Mouse (Mus musculus): ENCODE results near the gene Pole3.

The Pole3 gene

DNA sequence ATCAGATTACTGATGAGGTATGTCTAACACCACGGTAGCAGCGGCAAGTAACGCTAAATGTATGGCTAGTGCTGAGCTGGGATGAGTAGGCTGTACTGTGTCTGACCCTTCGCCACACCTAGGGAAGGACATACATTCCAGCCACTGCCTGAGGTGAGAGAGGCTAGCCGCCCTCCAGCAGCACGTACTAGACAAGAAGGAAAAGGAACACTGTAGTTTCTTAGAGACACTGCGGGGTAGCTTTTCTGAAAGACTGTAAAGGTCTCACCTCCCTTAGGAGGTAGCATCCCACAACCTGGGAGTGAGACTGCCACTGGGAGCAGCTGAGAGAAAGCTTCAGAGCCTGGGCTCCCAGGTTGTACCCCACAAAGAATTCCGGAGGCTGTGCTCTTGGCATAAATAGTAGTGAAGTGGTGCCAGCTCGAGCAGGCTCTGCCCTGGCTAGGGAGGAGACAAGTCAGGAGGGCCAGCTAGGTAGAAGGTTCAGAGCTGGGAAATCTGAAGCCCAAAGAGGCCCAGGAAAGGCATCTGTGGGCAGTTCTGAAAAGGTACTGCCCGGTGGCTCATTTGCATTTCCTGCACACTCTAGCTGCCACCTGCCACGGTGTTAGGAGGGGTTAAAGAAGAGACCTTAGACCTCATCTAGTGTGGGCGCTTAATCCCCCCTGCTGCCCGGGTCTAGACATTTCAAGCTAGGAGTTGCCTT, 6.3 kb downstream of the Pole3 start:
- DNase-seq (ENCODE audit: low spot score), result no peak

DNA sequence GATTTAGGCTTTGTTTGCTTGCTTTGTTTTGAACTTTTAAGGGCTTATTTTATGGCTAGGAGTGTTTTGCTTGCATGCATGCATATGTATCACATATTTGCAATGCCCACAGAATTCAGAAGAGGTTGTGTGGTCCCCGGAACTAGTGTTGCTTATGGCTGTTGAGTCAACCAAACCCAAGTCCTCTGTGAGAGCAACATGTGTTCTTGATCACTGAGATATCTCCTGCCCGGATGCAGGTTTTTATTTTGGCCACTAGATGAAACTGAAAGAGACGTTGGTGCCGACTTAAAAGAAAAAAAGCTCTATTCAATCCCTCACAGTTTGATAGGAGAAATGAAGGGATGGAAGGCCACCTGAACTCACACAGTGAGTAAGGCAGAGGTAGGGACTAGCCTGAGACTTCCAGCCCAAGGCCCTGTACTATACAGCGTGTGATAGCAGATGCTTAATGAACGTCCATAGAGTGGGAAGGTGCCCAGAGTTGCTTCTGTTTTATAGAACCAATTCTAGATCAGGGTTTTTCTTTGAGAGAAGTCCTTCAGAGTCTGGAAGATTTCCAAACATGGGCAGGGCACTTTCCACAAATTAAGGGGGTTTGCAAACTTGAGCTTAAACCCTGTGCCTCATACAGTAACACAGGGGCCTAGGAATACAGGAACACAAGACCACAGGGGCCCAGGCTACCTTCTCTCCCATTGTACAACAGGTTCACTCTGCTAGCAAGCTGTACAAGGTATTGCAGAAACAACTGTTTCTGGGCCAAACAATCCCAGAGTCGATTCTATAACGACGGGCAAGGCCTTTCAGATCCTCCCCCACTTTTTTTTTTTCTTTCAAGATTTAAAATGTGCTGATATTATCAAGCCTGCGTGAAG, 7.1 kb downstream of the Pole3 start:
- DNase-seq (ENCODE audit: low spot score), result no peak

- no peak for DNase-seq (ENCODE audit: low spot score)
Observed at GRCm38 (mm10) chr4:62517046-62517445, 7.8 kb downstream of the Pole3 start.

DNA sequence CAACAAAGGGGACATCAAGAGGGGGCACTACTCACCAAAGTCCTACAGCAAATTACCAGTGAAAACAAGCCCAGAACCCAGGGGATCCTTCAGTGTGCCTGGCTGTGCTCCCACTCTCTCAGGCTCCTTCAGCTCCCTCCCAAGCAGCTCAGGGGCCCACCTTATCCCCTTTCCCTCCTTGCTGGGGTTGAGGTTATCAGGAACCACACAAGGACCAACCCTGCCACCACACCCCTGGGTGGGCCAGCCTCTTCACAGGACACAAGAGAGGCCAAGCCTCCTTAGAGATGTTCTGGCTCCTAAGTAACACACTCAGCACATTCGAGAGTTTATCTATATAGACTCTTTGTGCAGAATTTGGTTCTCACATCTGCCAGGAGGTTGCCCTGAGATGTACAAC, 8.3 kb downstream of the Pole3 start:
- DNase-seq (ENCODE audit: low spot score), result no peak

- no peak for DNase-seq (ENCODE audit: low spot score)
Observed at GRCm38 (mm10) chr4:62516079-62516478, 8.8 kb downstream of the Pole3 start.

DNA sequence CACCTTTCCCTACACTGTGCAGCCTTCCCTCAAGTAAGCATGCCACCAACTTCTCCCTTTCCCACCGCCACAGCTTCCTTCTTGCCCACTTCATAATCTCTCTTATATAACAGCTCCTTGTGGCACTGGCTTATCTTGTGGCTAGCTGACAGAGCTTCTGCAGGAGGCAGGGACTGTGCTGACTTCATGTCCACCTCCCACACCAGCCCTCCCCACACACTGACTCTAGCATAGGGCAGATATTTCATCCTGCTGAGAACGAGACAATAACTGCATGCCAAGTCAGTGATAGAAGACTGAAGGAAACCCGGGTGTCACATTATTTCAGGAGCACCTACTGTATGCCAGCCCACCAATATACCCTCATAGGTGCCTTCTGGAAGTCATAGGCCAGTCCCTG, 9.4 kb downstream of the Pole3 start:
- no peak for DNase-seq (ENCODE audit: low spot score)

GRCm38 (mm10) chr4:62514995-62515394, 9.9 kb downstream of the Pole3 start:
- DNase-seq (ENCODE audit: low spot score), result no peak

DNA sequence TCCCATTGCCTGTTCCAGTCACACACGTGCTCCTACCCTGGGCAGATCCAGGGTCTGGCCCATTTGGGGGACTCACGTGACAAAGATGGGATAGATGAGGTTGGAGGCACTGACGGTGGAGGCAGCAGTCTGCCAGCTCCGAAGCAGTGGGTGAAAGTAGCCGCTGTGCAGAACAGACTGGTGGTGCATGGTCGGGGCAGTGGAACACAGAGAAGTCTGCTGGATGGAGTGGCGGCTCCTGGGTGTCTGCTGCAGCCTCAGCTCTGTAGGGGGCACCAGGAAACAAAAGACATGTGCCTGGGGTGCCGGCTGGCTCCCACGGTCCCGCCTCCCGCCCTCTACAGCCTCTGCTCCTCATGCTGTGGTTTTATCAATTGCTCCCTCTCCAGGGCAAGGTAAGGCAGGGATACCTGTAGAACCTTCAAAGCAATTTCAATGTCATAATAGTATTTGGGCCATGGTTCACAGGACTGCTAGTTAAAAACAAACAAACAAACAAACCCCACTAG, 10.8 kb downstream of the Pole3 start:
- no peak for DNase-seq (ENCODE audit: low spot score)

GRCm38 (mm10) chr4:62509946-62510345, 14.9 kb downstream of the Pole3 start:
- DNase-seq (ENCODE audit: low spot score), result peak; percentile 82

- DNase-seq (ENCODE audit: low spot score), result no peak
Observed at GRCm38 (mm10) chr4:62508839-62509238, 16.0 kb downstream of the Pole3 start.

DNA sequence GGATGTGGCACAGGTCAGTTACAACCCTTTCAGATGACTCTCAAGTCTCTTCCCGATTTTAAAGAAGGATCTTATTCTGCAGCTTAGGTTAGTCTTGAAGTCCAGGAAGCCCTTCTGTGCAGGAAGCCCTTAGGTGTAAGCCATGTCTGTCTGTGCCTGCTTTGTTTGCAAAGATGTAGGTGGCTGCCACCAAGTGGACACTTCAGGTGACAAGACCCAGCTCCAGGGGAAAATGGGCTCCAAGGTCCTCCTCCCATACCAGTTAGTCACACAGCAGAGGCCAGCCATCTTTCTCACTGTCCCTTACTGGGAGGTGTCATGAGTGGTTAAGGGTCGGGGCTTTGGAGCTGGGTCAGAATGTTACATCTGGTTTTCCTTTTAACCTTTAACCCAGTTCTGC, 18.1 kb downstream of the Pole3 start:
- DNase-seq (ENCODE audit: low spot score), result no peak

DNA sequence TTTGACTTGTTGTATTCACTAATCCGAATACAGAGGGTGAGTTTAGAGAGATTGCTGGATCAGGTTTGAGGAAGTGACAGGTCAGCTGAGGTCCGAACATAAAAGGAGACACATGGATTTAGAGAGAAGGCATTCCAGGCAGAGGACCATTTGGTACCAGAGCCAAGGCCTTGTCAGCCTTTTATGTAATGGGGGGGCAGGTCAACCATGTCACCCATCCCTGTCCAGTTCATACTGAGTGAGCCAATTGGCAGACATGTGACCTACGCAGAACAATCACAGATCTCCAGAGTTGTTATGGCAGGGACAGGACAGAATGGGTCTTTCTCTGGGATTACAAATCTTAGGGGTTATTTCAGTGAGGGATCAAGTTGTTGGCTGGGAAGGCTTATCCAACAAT, 18.9 kb downstream of the Pole3 start:
- DNase-seq (ENCODE audit: low spot score), result no peak

- no peak for DNase-seq (ENCODE audit: low spot score)
Observed at GRCm38 (mm10) chr4:62503374-62503970, 21.4 kb downstream of the Pole3 start, which contains the start of gene Hdhd3. TSS of gene Hdhd3 (minus strand) at chr4:62503467.

- no peak for DNase-seq (ENCODE audit: low spot score)
Observed at GRCm38 (mm10) chr4:62502969-62503368, 21.9 kb downstream of the Pole3 start.

DNA sequence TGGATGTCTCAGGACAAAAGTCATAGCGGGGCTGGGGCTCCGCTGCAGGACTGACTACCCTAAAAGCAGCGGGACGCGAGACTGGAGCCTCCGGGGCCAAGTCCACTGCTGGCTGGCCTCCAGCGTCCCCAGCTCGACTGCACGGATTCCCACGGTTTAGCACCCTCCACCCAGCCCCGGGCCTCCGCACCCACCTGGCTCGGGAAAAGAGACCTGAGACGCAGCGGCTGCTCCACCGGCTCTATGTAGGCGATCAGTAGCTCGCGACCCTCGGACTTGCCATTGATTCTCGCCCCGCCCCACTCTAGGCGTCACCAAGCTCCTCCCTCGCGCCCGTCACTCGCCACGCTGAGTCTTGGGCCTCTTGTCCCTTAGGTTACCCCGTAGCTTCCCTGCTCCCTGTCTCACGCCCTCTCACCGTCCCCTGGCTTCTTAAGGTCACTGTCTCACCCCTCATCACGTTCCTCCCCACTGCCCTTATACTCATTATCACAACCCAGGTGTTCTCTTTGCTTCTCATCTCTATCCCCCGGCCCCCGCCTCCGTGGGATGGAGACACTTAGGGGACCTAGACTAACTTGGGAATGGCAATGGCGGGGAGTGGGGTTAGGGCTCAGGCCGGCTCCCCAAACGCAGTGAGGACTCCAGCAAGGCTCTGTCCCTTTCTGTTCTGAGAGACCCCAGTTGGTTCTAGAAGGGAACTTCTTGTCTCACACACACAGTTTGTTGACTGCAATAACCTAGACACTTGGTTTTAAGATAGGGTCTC, 22.7 kb downstream of the Pole3 start:
- DNase-seq (ENCODE audit: low spot score), result peak; percentile 93

GRCm38 (mm10) chr4:62501534-62501933, 23.3 kb downstream of the Pole3 start:
- no peak for DNase-seq (ENCODE audit: low spot score)

GRCm38 (mm10) chr4:62500799-62501198, 24.1 kb downstream of the Pole3 start:
- no peak for DNase-seq (ENCODE audit: low spot score)

DNA sequence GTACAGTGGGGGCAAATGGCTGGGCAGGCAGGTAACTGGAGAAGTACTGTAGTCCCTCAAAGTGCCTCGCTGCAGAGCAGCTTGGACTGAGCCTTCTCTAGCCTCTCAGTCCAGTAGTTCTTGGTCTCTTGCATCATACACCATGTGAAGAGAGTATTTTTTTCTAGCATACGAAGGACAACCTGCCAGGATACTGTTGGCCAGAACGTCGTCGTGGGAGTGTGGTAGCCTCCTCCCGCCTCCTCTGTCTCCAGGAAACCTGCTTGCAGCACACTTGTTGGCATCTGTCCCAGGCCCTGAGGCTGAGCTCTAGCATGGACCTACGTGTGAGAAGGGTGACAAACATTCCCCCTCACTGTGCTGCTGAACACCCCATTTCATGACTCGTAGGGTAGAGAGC, 28.1 kb downstream of the Pole3 start:
- DNase-seq (ENCODE audit: low spot score), result peak; percentile 81

- DNase-seq (ENCODE audit: low spot score), result no peak
Observed at GRCm38 (mm10) chr4:62495946-62496345, 28.9 kb downstream of the Pole3 start.

GRCm38 (mm10) chr4:62494230-62494629, 30.6 kb downstream of the Pole3 start:
- no peak for DNase-seq (ENCODE audit: low spot score)

DNA sequence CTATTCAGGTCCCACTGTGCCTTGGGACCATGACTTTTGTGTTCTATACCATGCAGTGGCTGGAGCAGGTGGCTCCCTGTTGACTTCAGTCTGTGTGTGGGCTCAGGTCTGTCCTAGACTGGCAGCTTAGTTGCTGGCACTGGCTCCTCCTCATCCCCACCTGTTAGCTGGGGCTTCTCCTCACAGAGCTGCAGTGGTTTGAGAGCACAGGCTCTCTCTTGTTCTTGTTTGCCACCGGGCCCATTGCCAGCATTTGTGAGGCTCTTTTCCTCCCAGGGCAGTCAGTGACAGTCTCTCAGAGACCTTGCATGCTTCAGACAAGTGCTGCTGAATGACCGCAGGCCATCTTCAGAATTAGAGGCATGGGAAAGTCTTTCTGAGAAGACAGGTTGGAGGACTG, 32.2 kb downstream of the Pole3 start:
- no peak for DNase-seq (ENCODE audit: low spot score)

GRCm38 (mm10) chr4:62487914-62488313, 37.0 kb downstream of the Pole3 start:
- no peak for DNase-seq (ENCODE audit: low spot score)

All from testis, postnatal 10 days (tissue).